Comparison of ENCODE assay signal across 23 mouse cellular contexts in genomic region chr9:34231561-34231960, GRCm38 (mm10).
DNase-seq lines count a peak whose midpoint lies in the region; ATAC-seq lines count a peak whose summit lies in the region.
"Had no signal": no experiment of that assay in that cellular context is flagged by ENCODE, and none has a peak within 500 bp of the region (broad histone marks: within the 10 kb centered on the region; RNA-seq: fewer than 3 reads in every experiment).

No protein-coding gene starts in this region.

- no peak overlapping the region for H3K4me3 ChIP-seq in midbrain, embryonic 11.5 days (ENCODE audit: low read depth, low read length)
- H3K4me3 ChIP-seq in hindbrain, embryonic 10.5 days: no peak overlapping the region
- H3K4me3 ChIP-seq: gastrocnemius, adult 2 months; heart, embryonic 15.5 days; liver, embryonic 13.5 days; lung, embryonic 15.5 days; myocyte; neural tube, embryonic 15.5 days had no signal

- WGBS in midbrain, embryonic 11.5 days: 62% methylated on average over 2 of the region's 2 CpGs
- WGBS in hindbrain, embryonic 10.5 days: 70% methylated on average over 2 of the region's 2 CpGs

- H3K4me1 ChIP-seq in midbrain, embryonic 11.5 days (ENCODE audit: control insufficient read depth, insufficient read depth, low read length): no peaks in the 10 kb centered on the region
- H3K4me1 ChIP-seq in hindbrain, embryonic 10.5 days (replicated peaks): no peaks in the 10 kb centered on the region
- H3K4me1 ChIP-seq: heart, embryonic 15.5 days; liver, embryonic 13.5 days; lung, embryonic 15.5 days; neural tube, embryonic 15.5 days had no signal

- intact Hi-C loops in left cerebral cortex, postnatal 25 days (cut with DNase I): no loop called here

- H3K9ac ChIP-seq in midbrain, embryonic 11.5 days (ENCODE audit: low read length): no peak overlapping the region
- H3K9ac ChIP-seq: heart, embryonic 15.5 days; liver, embryonic 13.5 days; lung, embryonic 15.5 days; neural tube, embryonic 15.5 days had no signal

- H3K36me3 ChIP-seq in midbrain, embryonic 11.5 days (ENCODE audit: control insufficient read depth, insufficient read depth, low read length): no peaks in the 10 kb centered on the region
- no peaks in the 10 kb centered on the region for H3K36me3 ChIP-seq in hindbrain, embryonic 10.5 days
- H3K36me3 ChIP-seq: heart, embryonic 15.5 days; liver, embryonic 13.5 days; lung, embryonic 15.5 days; neural tube, embryonic 15.5 days had no signal

- peak; percentile 12 to 14 for DNase-seq in left cerebral cortex, postnatal 25 days (ENCODE audit: low spot score in 2 of 2)
- no peak for DNase-seq in left cerebral cortex, adult 18-20 months (ENCODE audit: low spot score in 2 of 2)
- peak; percentile 62 for DNase-seq in adrenal gland, adult 2 months
- DNase-seq in brain, adult 2 months (ENCODE audit: low read depth, low spot score): peak; percentile 81
- peak; percentile 49 for DNase-seq in layer of hippocampus, adult 9-10 months (ENCODE audit: low spot score)
- no peak for DNase-seq in midbrain, embryonic 11.5 days (ENCODE audit: low spot score, missing footprints)
- no peak for DNase-seq in hindbrain, embryonic 10.5 days (ENCODE audit: low spot score)
- DNase-seq: cerebellum, postnatal 14 days; embryo, embryonic 11 days; gastrocnemius, adult 2 months; heart, adult 18-20 months; kidney, adult 8-10 months; kidney, postnatal 25 days; liver, embryonic 13.5 days; midbrain, embryonic 14.5 days; spleen, adult 18-20 months; thymus, postnatal 36 days had no signal

- H3K4me2 ChIP-seq in midbrain, embryonic 11.5 days: no peak overlapping the region
- H3K4me2 ChIP-seq: heart, embryonic 15.5 days; liver, embryonic 13.5 days; lung, embryonic 15.5 days; neural tube, embryonic 15.5 days had no signal

- ATAC-seq in midbrain, embryonic 11.5 days (ENCODE audit: low FRiP score): no peak
- ATAC-seq in activated CD4-positive, CD25-positive, alpha-beta regulatory T cell, adult 4 months: no peak
- ATAC-seq: forebrain, embryonic 16.5 days had no signal

- H3K9me3 ChIP-seq in midbrain, embryonic 11.5 days (ENCODE audit: control insufficient read depth, low read length): no peaks in the 10 kb centered on the region
- no peaks in the 10 kb centered on the region for H3K9me3 ChIP-seq in hindbrain, embryonic 10.5 days
- H3K9me3 ChIP-seq: heart, embryonic 15.5 days; liver, embryonic 13.5 days; lung, embryonic 15.5 days; neural tube, embryonic 15.5 days had no signal

- H3K27ac ChIP-seq in midbrain, embryonic 11.5 days (ENCODE audit: low read depth, low read length): no peak overlapping the region
- H3K27ac ChIP-seq in hindbrain, embryonic 10.5 days: no peak overlapping the region
- H3K27ac ChIP-seq: gastrocnemius, adult 2 months; heart, embryonic 15.5 days; liver, embryonic 13.5 days; lung, embryonic 15.5 days; neural tube, embryonic 15.5 days had no signal

- no peaks in the 10 kb centered on the region for H3K27me3 ChIP-seq in midbrain, embryonic 11.5 days (ENCODE audit: control insufficient read depth, insufficient read depth, low read length)
- no peaks in the 10 kb centered on the region for H3K27me3 ChIP-seq in hindbrain, embryonic 10.5 days (ENCODE audit: insufficient read depth, poor library complexity, severe bottlenecking)
- H3K27me3 ChIP-seq: heart, embryonic 15.5 days; liver, embryonic 13.5 days; lung, embryonic 15.5 days; neural tube, embryonic 15.5 days had no signal

Comparison
In these comparisons a context has a peak if more than half of its experiments do, and no peak if none do; other contexts are left out.
1. DNase-seq: peak in left cerebral cortex, postnatal 25 days (2 of 2), adrenal gland, adult 2 months (single experiment), brain, adult 2 months (single experiment) and layer of hippocampus, adult 9-10 months (single experiment); none in left cerebral cortex, adult 18-20 months (0 of 2), midbrain, embryonic 11.5 days (single experiment) and hindbrain, embryonic 10.5 days (single experiment).